Mouse (Mus musculus) forebrain, embryonic 14.5 days (tissue): ENCODE measurements around the gene Trim9. TPM values are rescaled to one million over a fixed set of nuclear protein-coding genes. Genes with fewer than 3 reads are reported as not detected.
A peak's percentile ranks its signal among the peaks of the same experiment; 100 is the strongest.

Experiments used
- ATAC-seq: fragments of 200-750 bp; cut with Nextera tagmentation; 2 replicates; pipeline ENCODE4 v1.8.0; 2017; ENCODE audit warnings: mild to moderate bottlenecking, moderate library complexity
- DNase-seq: peaks from one replicate; pipeline ENCODE4 v3.0.0-alpha.2; 2015; ENCODE audit warnings: low spot score
- H3K27ac ChIP-seq: fragments of 300-500 bp; sonication (generic); 2 replicates; pipeline ENCODE4 v1.5.1; 2014; ENCODE audit warnings: low read depth, mild to moderate bottlenecking, control low read depth, low read length, moderate library complexity
- H3K27me3 ChIP-seq: fragments of 300-500 bp; sonication (generic); replicated peaks from 2 replicates; pipeline ENCODE4 v1.6.1; 2014; ENCODE audit warnings: low read length, control low read depth, mixed read lengths; ENCODE audit not compliant: control insufficient read depth, insufficient read depth
- H3K36me3 ChIP-seq: fragments of 300-500 bp; sonication (generic); 2 replicates; pipeline ENCODE4 v1.6.1; 2014; ENCODE audit warnings: low read length, control low read depth; ENCODE audit not compliant: control insufficient read depth, insufficient read depth
- H3K4me1 ChIP-seq: fragments of 300-500 bp; sonication (generic); 2 replicates; pipeline ENCODE4 v1.6.1; 2014; ENCODE audit warnings: antibody characterized with exemption, low read length, control low read depth; ENCODE audit not compliant: control insufficient read depth, insufficient read depth
- H3K4me2 ChIP-seq: fragments of 300-500 bp; sonication (generic); 2 replicates; pipeline ENCODE4 v1.6.1; 2014; ENCODE audit warnings: mild to moderate bottlenecking, control low read depth, low read length
- H3K4me3 ChIP-seq: fragments of 300-500 bp; sonication (generic); 2 replicates; pipeline ENCODE4 v1.5.1; 2014; ENCODE audit warnings: low read depth, low read length, control low read depth
- H3K9ac ChIP-seq: fragments of 300-500 bp; sonication (generic); 2 replicates; pipeline ENCODE4 v1.6.1; 2014; ENCODE audit warnings: mild to moderate bottlenecking, low read length, control low read depth, moderate library complexity
- H3K9me3 ChIP-seq: fragments of 300-500 bp; sonication (generic); replicated peaks from 2 replicates; pipeline ENCODE4 v1.6.1; 2016; ENCODE audit warnings: low read length, control low read depth, mixed read lengths; ENCODE audit not compliant: control insufficient read depth
- WGBS: fragments of 180-500 bp; shearing (Covaris S2); extraction: QIAGEN DNeasy Blood & Tissue Kit; methylation state at CpG from one replicate; pipeline ENCODE4 v1.1.7; 2014; 5-methylcytosine and 5-hydroxymethylcytosine counted together
- polyA plus RNA-seq: library from polyadenylated mRNA; unstranded; fragments of >200 nt; fragmentation: Nextera tagmentation; extraction: Ambion mirVana; gene quantifications from 2 replicates; pipeline ENCODE4 v1.2.1, GENCODE M21; 2014

Gene Trim9
- polyA plus RNA-seq, 1 experiment from 2014 or later: 30.8 TPM

- WGBS: 87% methylated on average over 6 of the region's 6 CpGs
- Histone ChIP-seq H3K9me3 (no peaks in the 10 kb centered on the region), H3K27me3 (no peaks in the 10 kb centered on the region), H3K4me1 (peaks cover 6% of the 10 kb centered on the region), H3K4me2 (no peak overlapping the region), H3K4me3 (no peak overlapping the region), H3K36me3 (no peaks in the 10 kb centered on the region), H3K9ac (no peak overlapping the region), H3K27ac (no peak overlapping the region)
- DNase-seq (no peak), ATAC-seq (no peak)
Measured at GRCm38 (mm10) chr12:70233637-70234315, 113.6 kb downstream of the Trim9 start.

GRCm38 (mm10) chr12:70232020-70232544 lies 115.3 kb downstream of the Trim9 start:
- H3K36me3 ChIP-seq: no peaks in the 10 kb centered on the region
- ATAC-seq (no peak), DNase-seq (no peak)
- no peaks in the 10 kb centered on the region for H3K9me3 ChIP-seq
- H3K27me3 ChIP-seq: 0 out of 2 replicates have a peak, but pooled peaks cover 4% of the 10 kb centered on the region
- no peak overlapping the region for H3K9ac ChIP-seq
- no peak overlapping the region for H3K27ac ChIP-seq
- 10% methylated on average over 5 of the region's 5 CpGs for WGBS
- no peak overlapping the region for H3K4me2 ChIP-seq
- H3K4me3 ChIP-seq: no peak overlapping the region
- peaks cover 5% of the 10 kb centered on the region for H3K4me1 ChIP-seq

- no peak within 1 kb of the TSS for H3K9ac ChIP-seq
- H3K36me3 ChIP-seq: no peaks in the 10 kb centered on the region
- WGBS: 88% methylated on average over 2 of the region's 2 CpGs
- no peak within 1 kb of the TSS for H3K27ac ChIP-seq
- ATAC-seq (no peak), DNase-seq (no peak)
- no peaks in the 10 kb centered on the region for H3K9me3 ChIP-seq
- H3K4me1 ChIP-seq: peaks cover 8% of the 10 kb centered on the region
- no peak within 1 kb of the TSS for H3K4me3 ChIP-seq
- no peak within 1 kb of the TSS for H3K4me2 ChIP-seq
- peaks cover 7% of the 10 kb centered on the region; the same call in 1 of the 2 replicates for H3K27me3 ChIP-seq
Measured at GRCm38 (mm10) chr12:70231294-70231693, 116.1 kb downstream of the Trim9 start, which contains the start of gene Pygl. Pygl (minus strand) TSS chr12:70231488.

GRCm38 (mm10) chr12:70228155-70228554 lies 119.3 kb downstream of the Trim9 start:
- Histone ChIP-seq H3K4me3 (no peak overlapping the region), H3K9ac (no peak overlapping the region), H3K36me3 (no peaks in the 10 kb centered on the region), H3K27ac (no peak overlapping the region), H3K9me3 (no peaks in the 10 kb centered on the region), H3K4me1 (peaks cover 5% of the 10 kb centered on the region), H3K27me3 (peaks cover 7% of the 10 kb centered on the region; the same call in 1 of the 2 replicates), H3K4me2 (no peak overlapping the region)
- DNase-seq (no peak), ATAC-seq (no peak)
- WGBS: 68% methylated on average over 11 of the region's 11 CpGs

DNA sequence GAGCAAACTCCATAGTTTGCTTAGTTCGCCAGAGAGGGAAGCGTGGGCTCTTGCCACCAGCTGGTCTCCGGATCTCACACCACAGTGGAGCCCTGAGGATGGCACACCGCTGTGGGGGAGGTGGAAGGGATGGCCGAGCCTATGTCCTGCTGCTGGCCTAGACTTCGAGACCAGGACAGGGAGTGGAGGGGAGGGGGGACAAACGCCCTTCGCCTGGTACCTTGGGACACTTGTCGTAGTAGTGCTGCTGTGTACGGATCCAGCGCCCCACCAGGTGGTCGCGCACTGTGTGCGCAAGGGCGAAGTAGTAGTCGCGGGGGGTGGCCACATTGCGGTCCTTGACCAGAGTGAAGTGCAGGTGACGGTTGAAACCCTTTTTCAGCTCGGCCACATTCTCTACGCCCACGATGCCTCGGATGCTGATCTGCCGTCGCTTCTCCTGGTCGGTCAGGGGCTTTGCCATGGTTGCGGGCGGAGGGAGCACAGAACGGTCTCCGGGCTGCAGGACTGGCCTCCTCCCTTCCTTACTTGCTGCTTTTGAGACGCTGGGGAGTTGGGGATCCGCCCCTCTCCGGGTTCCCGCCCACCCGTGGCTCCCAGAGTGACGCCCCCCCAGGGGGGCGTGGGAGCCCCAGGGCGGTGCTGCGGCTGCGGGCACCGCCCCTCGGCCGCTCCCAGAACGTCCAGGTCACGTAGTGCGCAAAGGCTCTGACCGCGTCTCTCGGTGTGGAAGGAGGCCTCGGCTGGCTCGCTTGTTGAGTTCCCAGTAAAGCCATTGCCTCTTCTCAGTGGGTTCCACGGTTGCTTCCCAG lies 120.1 kb downstream of the Trim9 start:
- ATAC-seq: peak; percentile 82
- Histone ChIP-seq H3K27me3 (peaks cover 7% of the 10 kb centered on the region; the same call in 1 of the 2 replicates), H3K27ac (no peak overlapping the region), H3K4me2 (peak overlapping the region; percentile 82), H3K36me3 (no peaks in the 10 kb centered on the region), H3K4me1 (peaks cover 5% of the 10 kb centered on the region), H3K4me3 (peak overlapping the region; percentile 40), H3K9ac (peak overlapping the region; percentile 54), H3K9me3 (no peaks in the 10 kb centered on the region)
- under 1% methylated on average over 50 of the region's 52 CpGs for WGBS
- DNase-seq: peak; percentile 49

- Histone ChIP-seq H3K27me3 (peaks cover 7% of the 10 kb centered on the region; the same call in 1 of the 2 replicates), H3K4me3 (peak overlapping the region; percentile 40; the same call in 1 of the 2 replicates), H3K9ac (peak overlapping the region; percentile 54; the same call in 1 of the 2 replicates), H3K9me3 (no peaks in the 10 kb centered on the region), H3K27ac (no peak overlapping the region), H3K4me2 (peak overlapping the region; percentile 82), H3K36me3 (no peaks in the 10 kb centered on the region), H3K4me1 (peaks cover 5% of the 10 kb centered on the region)
- no peak for DNase-seq
- WGBS: 29% methylated on average over 5 of the region's 5 CpGs
- ATAC-seq: peak; percentile 15; the same call in 1 of the 2 replicates
Measured at GRCm38 (mm10) chr12:70226655-70227054, 120.8 kb downstream of the Trim9 start.

GRCm38 (mm10) chr12:70223331-70223730 lies 124.1 kb downstream of the Trim9 start:
- peaks cover 6% of the 10 kb centered on the region; the same call in 1 of the 2 replicates for H3K27me3 ChIP-seq
- no peak overlapping the region for H3K4me2 ChIP-seq
- H3K9me3 ChIP-seq: no peaks in the 10 kb centered on the region
- no peak overlapping the region for H3K27ac ChIP-seq
- H3K4me1 ChIP-seq: peaks cover 5% of the 10 kb centered on the region
- DNase-seq (no peak), ATAC-seq (no peak)
- H3K4me3 ChIP-seq: no peak overlapping the region
- H3K9ac ChIP-seq: no peak overlapping the region
- no peaks in the 10 kb centered on the region for H3K36me3 ChIP-seq
- 61% methylated on average over 4 of the region's 4 CpGs for WGBS

- DNase-seq: no peak
- Histone ChIP-seq H3K27ac (no peak overlapping the region), H3K27me3 (peaks cover under 1% of the 10 kb centered on the region; the same call in 1 of the 2 replicates), H3K36me3 (no peaks in the 10 kb centered on the region), H3K4me1 (no peaks in the 10 kb centered on the region; the same call in 1 of the 2 replicates), H3K9ac (no peak overlapping the region), H3K4me2 (no peak overlapping the region), H3K9me3 (no peaks in the 10 kb centered on the region), H3K4me3 (no peak overlapping the region)
- ATAC-seq: no peak
- 82% methylated on average over 5 of the region's 5 CpGs for WGBS
Measured at GRCm38 (mm10) chr12:70221425-70221824, 126.0 kb downstream of the Trim9 start.
